Mouse (Mus musculus): ENCODE measurements at regions not wholly inside any gene's neighbourhood (a gene's known extent, or its start where the extent isn't known, plus 50 kb on each side); places are given as distances from the start of the nearest gene placed in this dataset.

- no peak for DNase-seq
Observed at GRCm38 (mm10) chr3:21218936-21219335, 852.0 kb upstream of the Agtr1b start.

DNA sequence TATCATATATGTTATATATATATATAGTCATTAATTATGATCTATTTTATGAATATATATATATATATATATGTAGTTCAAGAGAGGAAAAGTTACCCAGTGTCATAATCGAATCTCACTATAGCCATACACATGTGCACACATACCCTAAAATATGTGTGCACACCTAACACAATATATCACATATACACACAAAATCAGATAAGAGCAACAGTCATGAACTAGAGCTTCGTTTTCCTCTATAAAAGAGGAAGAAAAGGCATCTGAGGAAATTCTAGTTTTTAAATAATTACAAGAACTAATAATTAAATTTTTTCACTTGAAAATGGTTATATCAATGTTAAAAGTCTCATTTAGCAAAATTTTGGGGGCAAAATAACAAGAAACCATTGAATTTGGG lies 835.3 kb upstream of the Tbl1xr1 start:
- DNase-seq = no peak

- DNase-seq = no peak
Observed at GRCm38 (mm10) chr3:21256129-21256760, 820.2 kb upstream of the Tbl1xr1 start.

DNA sequence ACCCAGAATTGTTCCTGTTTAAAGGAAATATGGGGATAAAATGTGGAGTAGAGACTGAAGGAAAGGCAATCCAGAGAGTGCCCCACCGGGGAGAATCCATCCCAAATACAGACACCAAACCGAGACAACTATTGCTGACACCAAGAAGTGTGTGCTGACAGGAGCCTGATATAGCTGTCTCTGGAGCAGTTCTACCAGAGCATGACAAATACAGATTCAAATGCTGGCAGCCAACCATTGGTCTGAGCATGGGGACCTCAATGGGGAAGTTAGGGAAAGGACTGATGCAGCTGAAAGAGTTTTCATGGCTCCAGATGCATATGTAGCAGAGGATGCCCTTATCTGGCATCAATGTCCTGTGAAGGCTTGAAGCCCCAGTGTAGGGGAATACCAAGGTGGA lies 813.1 kb upstream of the Tbl1xr1 start:
- DNase-seq = no peak

- no peak for DNase-seq
Observed at GRCm38 (mm10) chr3:21265491-21265890, 811.0 kb upstream of the Tbl1xr1 start.

DNA sequence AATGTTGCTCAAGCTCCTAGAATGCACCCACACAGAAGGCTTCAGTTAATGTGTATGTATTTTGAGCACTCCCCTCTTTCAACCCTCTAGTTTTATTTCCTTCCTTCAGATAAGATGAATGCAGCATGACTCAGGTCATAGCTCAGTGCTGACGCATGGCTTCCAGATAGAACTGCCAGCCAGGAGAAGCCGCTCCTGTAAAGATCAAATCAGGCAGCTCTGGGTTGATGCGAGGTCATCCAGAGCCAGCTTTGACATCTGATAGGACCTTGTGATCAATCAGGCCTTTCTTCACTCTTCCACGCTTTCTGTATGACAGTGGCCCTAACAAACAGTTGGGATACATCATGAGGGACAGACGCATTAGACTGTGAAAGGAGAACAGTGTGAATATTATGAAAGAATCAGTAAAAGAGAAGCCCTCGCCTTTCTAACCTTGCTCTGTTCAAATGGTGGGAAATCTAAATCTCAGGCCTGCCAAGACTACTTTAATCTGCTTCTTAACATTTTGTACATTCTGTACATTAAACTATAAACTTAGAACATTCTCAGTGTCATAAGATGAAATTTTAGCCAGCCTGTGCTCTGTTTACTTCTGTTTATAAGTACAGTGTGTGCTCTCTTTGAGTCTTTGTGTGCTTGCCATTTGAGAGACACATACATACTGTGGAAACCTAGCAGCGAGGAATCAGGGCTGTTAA lies 807.9 kb upstream of the Tbl1xr1 start:
- no peak for DNase-seq

- no peak for DNase-seq
Observed at GRCm38 (mm10) chr3:21269130-21269440, 807.4 kb upstream of the Tbl1xr1 start.

DNA sequence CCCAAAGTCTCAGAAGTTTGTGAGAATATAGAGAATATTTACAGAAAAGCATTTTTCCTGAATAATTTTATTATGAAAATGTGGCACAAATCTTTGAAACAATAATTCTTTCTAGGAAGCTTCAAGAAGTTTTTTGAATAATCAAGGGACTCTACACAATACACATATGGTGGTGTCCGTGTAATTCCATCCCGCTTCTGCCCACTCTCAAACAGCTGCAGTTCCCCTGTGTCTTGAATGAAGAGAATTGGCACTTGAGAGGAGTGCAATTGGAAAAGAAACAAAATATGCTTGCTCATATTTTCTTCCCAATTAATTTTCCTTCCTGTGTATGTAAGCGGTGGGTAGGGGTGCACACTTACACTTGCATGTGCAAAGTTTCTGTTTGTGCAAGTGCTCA lies 805.7 kb upstream of the Tbl1xr1 start:
- no peak for DNase-seq

DNA sequence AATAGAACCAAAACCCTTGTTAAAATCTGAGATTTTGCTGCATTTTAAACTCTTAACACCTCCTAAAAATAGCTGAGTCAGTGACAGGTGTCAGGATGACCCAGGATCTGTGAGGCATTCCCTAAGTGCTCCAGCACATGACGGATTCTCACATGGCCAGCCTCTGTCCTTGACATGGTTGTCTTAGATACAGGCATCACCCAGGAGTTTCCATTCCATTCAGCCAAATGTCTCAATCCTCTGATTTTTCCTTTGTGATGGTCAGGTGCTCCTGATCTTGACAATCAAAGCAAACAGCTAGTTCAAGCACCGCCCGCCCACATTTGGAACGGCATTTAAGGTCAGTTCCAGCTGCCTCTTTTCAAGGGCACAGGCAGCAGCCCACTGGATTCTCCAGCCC lies 804.2 kb upstream of the Tbl1xr1 start:
- no peak for DNase-seq

DNA sequence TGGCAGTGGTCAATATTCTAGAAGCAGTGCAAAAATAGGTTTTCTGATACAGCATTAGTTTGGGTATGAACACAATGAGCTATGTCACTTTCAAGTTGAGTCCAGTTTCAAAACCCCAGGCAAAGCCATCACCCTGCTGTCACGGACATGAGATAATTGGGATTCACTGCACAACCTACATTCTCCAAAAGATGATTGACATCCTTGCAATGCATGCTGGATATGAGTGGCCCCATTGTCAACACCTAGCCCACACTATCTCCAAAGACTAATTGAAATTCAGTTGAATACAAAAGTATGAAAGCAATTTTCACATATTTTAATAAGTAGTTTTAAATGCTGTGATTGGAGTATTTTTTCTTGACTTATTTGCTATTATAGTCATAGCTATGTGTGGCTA lies 783.7 kb upstream of the Tbl1xr1 start:
- DNase-seq = no peak

- no peak for DNase-seq
Observed at GRCm38 (mm10) chr3:21293308-21293707, 783.1 kb upstream of the Tbl1xr1 start.

GRCm38 (mm10) chr3:21294776-21295175 lies 781.7 kb upstream of the Tbl1xr1 start:
- no peak for DNase-seq

GRCm38 (mm10) chr3:21296581-21297110 lies 779.8 kb upstream of the Tbl1xr1 start:
- no peak for DNase-seq

DNA sequence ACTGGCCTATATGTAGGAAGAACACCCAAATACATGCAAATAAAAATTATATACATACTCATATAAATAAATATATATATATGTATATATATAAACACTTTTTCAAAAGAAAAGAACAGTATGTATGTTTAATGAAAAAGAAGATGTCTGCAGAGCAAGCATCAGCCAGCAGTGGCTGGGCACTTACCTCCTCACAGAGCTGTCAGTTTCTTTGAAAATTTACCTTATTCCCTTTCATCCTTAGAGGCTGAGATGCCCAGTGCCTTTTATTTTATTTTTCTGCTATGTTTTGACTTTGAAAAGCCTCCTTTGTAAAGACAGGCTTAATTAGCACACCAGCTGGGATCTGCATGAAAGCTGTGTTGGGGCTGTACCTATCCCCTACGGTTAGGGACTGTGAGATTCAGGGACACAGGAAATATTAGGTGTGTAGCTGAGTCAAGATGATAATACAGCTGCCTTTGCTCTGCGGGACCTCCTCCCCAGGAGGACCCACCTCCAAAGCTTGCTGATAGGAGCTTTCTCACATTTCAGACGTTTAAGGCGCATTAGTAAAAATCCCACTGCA lies 751.0 kb upstream of the Tbl1xr1 start:
- no peak for DNase-seq

- no peak for DNase-seq
Observed at GRCm38 (mm10) chr3:21341916-21342315, 734.5 kb upstream of the Tbl1xr1 start.

- DNase-seq = no peak
Observed at GRCm38 (mm10) chr3:21343095-21343494, 733.4 kb upstream of the Tbl1xr1 start.

- no peak for DNase-seq
Observed at GRCm38 (mm10) chr3:21349421-21349820, 727.0 kb upstream of the Tbl1xr1 start.

- no peak for DNase-seq
Observed at GRCm38 (mm10) chr3:21356150-21356549, 720.3 kb upstream of the Tbl1xr1 start.

GRCm38 (mm10) chr3:21356831-21357712 lies 719.4 kb upstream of the Tbl1xr1 start:
- DNase-seq = peak; percentile 33

GRCm38 (mm10) chr3:21358068-21358467 lies 718.4 kb upstream of the Tbl1xr1 start:
- no peak for DNase-seq

- DNase-seq = no peak
Observed at GRCm38 (mm10) chr3:21361069-21361468, 715.4 kb upstream of the Tbl1xr1 start.

DNA sequence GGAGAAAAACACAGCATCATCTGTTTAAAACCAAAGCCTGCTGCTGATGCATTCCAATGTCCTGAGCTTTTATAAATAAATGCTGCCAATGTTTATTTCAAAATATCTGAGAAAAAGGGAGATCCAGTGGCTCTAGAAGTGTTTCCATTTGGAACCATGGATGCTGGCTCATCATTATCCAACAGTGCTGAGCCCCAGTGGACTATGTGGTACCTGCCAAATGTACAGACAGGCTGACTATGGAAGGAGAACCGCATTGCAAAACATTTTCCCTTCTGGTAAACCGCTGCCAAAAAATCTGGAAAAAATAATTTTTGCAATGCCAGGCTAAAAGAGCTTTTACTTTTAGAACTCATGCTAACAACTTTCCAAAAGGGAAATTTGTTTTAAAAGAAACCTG lies 696.6 kb upstream of the Tbl1xr1 start:
- DNase-seq = peak; percentile 11

- DNase-seq = no peak
Observed at GRCm38 (mm10) chr3:21381072-21381471, 695.4 kb upstream of the Tbl1xr1 start.

Data from cerebellum, adult 9-11 months (tissue).